Mouse (Mus musculus) kidney, adult 11 months (tissue): Measurements from ENCODE around the gene Tbc1d2b.

Experiments
- DNase-seq: peaks from one replicate; pipeline ENCODE4 v3.0.0; 2022

Tbc1d2b gene

DNA sequence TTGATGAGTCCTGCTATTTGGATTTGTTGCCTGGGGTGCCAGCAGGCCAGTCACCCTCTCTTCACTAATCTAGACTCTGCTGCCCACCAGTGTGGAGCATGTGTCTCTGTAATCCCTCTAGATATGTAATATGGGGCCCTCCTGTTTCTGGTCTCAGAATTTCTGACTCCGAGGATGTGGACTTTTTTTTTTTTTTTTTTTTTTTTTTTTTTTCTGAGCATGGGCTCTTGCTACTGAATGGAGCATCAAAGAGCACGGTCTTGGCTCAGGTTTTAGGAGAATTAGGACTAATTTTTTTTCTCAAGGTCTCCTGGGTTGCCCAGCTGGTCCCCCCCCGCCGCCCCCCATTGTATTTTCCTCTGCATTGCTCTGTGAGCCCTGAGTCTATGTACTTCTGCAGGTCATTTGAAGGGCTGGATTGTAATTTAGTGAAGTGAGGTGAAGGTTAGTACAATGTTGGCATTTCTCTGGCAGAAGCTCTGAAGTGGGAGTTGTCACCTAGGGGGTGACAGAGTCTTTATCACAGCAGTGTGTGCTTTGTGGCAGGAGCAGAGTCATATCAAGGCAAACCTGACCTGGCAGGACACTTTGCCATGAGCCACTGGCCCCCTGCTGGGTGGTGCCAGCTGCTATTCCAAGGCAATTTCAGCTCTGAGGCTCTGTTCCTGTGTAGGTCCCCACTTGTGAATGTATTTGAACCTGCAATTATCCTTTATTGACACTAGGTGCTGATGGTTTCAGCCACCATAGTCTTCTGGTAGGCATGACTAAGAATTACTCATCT is 105.7 kb downstream of the Tbc1d2b start:
- DNase-seq = no peak

DNA sequence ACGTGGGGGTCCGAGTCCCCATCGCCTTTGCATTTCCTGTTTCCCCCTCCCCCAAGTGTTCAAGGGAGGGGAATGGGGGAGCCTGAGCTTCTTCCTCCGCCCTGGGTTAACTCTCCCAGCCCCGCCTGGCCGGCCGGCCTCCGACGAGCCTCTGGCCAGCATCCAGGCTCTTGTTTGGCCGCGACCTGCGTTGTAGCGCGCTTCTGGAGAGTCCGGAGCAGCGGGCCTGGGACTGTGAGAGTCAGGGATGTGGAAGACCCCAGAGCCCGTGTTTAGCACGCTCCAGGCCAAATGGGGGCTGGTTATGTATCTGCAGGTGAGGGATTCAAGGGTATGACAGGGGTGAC is 106.9 kb downstream of the Tbc1d2b start:
- DNase-seq = peak; percentile 12

DNA sequence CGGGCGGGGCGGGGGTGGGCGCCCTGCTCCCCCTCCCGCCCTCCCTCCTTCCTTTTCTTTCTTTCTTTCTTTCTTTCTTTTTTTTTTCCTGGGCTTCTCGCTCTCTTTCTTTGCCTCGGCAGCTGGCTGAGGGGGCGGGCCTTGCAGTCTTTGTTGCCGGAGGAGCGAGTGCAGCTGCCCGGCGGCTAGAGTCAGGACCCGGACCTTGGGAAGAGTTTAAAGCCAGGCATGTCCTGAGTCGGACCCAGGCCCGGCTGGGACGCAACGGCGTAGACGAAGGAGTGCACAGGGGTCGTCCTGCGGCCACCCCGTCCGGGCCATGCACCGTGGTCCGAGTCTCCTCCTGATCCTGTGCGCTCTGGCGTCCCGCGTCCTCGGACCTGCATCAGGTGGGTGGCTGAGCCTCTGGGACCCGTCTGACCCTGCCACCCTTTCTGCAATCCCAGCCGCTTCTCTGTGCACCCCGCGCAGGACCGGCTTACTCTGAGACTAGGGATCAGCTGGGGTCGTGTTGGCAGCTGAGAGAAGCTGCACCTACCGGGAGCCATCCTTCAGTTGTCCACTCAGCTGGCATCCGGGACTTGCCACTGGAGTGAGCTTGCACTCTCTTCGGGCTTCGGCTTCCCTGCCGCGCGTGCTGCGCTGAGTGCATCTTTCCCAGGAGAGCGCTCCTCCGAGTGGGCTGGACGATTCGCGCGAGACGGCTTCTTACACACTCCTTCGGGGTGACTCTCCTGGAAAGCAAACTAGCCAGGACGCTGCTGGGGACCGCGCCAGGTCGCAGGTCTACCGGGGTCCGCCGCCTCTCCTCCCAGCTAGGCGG is 107.5 kb downstream of the Tbc1d2b start, which contains the start of gene Adamts7:
TSS of gene Adamts7 (plus strand) at position 144 of the 823 bp plus-strand sequence.
- DNase-seq = peak; percentile 19

DNA sequence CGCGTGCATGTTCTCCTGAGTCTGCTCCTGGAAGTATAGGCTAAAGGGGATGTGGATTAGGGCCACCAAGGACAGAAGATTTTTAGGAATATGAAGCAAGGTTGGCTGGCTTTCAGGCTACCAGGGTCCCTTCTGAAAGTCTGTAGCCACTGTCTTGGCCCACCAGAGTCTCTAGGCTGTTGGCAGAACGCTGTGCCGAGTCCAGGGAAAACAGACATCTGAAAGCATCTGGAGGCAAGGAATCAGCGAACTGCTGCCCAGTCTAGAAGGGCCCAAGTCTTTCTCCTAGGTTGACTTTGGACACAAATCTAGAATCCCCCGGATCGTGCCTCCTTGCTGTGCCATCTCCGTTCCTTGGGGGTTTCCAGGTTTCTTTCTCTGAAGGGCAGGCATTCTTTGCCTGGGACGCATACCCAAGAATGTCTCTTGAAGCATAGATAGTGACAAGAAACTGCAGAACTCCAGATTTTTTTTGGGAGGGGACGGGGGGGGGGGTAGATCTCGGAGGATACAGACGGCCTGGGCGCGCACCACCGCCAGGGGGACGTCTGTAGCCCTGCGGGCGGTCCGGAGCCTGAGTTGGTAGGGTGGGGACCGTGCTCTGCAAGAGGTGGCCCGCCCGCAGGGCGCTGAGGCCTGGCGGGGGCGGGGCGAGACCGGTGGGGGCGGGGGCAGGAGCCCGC is 108.2 kb downstream of the Tbc1d2b start:
- DNase-seq = peak; percentile 23
